Mouse (Mus musculus) embryo, embryonic 10 days (tissue): Measurements from ENCODE around the gene Fra10ac1.
A peak's percentile ranks its signal among the peaks of the same experiment; 100 is the strongest.

Source experiments
- DNase-seq: peaks from one replicate; pipeline ENCODE4 v3.0.0-alpha.2; 2015; ENCODE audit warnings: low spot score

Fra10ac1 gene

GRCm38 (mm10) chr19:38223905-38224684, at the start of gene Fra10ac1:
TSS of gene Fra10ac1 (minus strand) at chr19:38224156.
- peak; percentile 93 for DNase-seq

DNA sequence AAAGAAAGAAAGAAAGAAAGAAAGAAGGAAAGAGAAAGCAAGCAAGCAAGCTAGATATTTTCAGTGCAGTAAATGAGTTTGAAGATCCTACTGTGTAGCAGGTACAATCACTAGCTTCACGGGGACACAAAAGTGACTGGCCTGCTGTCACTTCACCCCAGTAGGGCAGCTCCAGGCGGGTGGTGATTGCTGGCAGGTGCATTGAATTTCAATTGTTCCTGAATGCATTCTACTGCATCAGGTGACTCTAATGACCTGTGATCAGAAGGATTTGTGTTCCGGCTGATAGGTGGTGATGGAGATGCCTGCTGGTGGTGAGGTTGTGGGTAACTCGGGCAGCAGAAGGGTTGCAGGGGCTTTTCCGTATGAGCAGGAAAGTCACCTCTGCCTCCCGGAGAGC, 47.1 kb upstream of the Fra10ac1 start:
- no peak for DNase-seq

GRCm38 (mm10) chr19:38267469-38267868, 43.5 kb upstream of the Fra10ac1 start:
- DNase-seq = no peak

GRCm38 (mm10) chr19:38265767-38266166, 41.8 kb upstream of the Fra10ac1 start:
- no peak for DNase-seq

DNA sequence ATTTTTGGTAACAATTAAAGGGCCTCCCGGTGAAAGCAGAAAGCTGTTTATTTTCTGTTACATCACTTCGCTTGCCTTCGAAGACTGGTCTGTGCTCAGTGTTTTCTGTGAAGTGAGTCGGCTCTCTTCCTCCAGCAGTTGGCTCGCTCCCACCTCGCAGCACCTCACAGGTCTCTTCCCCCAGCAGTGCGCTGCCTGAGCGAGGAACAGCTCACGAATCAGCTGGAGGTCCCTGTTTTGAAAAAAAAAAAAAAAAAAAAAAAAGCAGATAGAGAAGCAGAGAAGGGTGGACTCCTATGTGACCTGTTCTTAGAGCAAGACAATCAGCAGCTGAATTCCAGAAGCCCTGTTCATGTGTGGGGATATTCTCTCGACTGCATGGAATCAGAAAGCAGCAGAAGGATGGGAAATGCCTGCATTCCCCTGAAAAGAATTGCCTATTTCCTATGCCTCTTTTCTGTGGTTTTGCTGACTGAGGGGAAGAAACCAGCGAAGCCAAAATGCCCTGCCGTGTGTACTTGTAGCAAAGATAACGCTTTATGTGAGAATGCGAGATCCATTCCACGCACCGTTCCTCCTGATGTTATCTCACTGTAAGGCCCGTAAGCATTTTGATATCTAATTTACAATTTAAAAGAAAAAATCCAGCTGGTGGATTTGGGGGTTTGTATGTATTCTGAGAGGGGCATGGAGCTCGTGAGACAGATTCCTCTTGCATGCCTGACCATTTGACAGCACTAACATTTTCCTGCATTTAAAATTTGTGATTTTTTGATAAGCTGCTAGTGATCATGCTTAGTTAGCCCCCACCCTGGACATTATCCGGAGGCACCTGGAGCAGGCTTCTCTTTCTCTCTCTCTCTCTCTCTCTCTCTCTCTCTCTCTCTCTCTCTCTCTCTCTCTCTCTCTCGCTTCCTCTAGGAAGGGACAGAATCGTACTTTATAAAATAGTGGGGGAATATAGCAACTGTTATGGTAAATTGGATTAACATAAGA, 40.8 kb upstream of the Fra10ac1 start, which contains the start of gene Lgi1:
Lgi1 (plus strand) TSS at position 32 of the 996 bp plus-strand sequence.
- DNase-seq = peak; percentile 11

DNA sequence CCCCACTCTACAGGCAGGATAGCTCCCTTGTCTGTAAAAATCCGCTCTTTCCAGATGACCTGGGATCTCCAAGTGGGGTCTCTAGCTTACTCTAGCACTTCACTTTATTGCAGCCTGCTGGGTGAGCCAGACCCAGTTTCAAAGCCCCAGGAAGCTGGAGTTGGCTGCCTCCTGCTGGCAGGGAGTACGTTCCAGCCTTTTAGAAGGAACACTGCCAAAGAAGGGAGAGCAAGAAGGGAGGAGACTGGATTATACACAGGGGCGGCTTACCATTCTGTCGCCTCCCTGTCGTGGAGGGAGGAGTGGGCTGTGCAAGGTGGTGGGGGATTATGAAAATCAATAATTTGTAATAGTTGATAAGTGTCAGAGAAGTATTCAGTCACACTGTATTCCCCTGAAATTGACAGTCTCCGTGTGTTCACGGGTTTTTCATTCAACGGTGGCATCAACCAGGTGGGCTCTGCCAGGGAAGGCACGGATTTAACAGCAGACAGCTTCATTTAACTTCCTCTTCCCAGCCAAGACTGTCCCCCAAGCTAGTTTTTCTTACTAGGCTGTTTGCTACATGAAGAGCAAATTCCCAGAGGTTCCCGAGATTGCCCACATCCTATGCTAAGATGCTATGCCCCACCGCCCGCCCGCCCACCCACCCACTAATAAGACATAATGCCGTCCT, 40.0 kb upstream of the Fra10ac1 start:
- peak; percentile 38 for DNase-seq

DNA sequence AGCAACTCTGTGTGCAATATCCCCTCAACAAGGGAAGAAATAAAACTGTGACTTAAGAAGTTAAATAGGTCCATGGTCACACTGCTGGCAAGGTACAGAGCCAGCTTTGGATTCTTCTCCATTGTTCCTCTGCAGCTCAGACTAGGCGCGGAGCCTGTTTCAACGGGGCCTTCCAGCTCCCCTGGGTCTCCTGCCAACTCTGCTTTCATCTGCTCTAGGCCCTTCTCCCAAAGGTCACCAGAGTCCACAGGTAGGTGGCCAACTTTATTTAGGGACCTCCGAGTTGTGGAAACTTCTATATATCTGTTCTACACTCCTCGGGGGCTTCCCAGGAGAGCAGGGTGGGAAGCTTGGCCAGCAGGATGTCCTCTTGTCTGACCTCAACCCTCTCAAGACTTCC, 37.4 kb upstream of the Fra10ac1 start:
- DNase-seq = no peak

GRCm38 (mm10) chr19:38260346-38260745, 36.4 kb upstream of the Fra10ac1 start:
- DNase-seq = no peak

DNA sequence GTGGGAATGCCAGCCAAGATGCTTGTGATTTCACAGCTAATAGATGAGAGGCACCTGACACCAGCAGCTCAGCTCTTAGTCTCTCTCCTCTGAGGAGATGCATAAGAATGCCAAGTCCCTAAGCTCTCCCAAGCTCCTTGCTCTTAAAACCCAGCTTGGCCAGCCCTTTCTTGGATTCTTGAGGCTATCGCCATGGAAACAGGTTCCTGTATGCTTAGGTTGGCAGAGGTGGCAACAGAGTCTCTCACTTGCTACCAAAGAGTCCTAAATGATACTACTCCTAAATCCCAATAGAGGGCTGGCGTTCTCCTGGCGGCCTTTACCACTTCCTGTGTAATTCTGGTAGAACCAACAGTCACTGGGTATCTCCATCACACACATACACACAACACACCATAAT, 35.5 kb upstream of the Fra10ac1 start:
- no peak for DNase-seq

- DNase-seq = no peak
Observed at GRCm38 (mm10) chr19:38258651-38259065, 34.7 kb upstream of the Fra10ac1 start.

GRCm38 (mm10) chr19:38253796-38254195, 29.8 kb upstream of the Fra10ac1 start:
- peak; percentile 68 for DNase-seq

GRCm38 (mm10) chr19:38249627-38250026, 25.7 kb upstream of the Fra10ac1 start:
- DNase-seq = no peak

DNA sequence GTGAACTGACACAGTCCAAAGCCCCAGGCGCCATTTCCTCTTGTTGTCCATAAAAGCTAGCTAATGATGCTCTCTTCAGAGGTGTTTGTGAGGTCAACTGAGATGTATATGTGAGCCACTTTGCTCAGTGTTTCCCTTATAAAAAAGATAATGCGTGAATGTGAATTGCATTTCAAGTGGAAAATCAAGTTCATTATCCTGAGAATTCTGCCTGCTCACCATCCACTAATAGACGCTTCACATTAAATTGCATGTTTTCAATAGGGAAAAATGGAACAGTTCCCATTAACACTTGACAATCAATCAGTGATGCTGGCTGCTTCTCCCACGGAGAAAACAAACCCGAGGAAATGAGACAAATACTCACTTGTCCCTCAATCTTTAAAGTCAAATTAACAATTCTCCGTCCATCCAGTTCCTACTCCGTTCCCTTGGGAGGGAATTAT, 22.2 kb upstream of the Fra10ac1 start:
- no peak for DNase-seq

GRCm38 (mm10) chr19:38245361-38246176, 21.6 kb upstream of the Fra10ac1 start:
- DNase-seq = no peak

GRCm38 (mm10) chr19:38244748-38245147, 20.8 kb upstream of the Fra10ac1 start:
- no peak for DNase-seq

DNA sequence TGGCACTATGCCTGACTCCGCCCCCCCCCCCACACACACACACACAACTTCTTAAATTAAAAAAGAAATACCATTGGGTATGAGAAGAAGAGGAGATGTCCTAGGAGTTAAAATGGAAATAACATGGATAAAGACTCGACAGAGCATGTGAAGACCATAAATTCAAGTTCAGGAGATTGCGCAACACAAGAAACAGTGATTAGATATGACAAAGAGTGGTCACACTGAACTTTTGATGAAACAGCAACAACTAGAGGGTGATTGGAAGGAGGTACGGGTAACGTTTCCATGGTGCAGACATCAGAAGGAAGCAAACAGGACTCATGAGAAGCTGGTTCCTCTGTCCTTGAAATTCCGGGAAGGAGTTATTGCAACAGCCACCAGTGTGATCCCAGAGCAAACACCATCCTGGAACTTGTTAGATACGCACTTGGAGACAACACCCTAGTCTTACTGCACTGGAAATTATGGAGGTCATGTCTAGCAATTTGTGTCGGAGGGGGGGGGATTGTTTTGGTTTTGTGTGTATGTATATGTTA, 18.4 kb upstream of the Fra10ac1 start:
- no peak for DNase-seq

- DNase-seq = no peak
Observed at GRCm38 (mm10) chr19:38238213-38238951, 14.4 kb upstream of the Fra10ac1 start.

- peak; percentile 63 for DNase-seq
Observed at GRCm38 (mm10) chr19:38237834-38238212, 13.9 kb upstream of the Fra10ac1 start.

GRCm38 (mm10) chr19:38236526-38236925, 12.6 kb upstream of the Fra10ac1 start:
- DNase-seq = no peak

- DNase-seq = peak; percentile 46
Observed at GRCm38 (mm10) chr19:38232516-38232915, 8.6 kb upstream of the Fra10ac1 start.
